Mouse (Mus musculus) fat pad, adult 2 months (tissue): ENCODE measurements at regions not wholly inside any gene's neighbourhood (a gene's known extent, or its start where the extent isn't known, plus 50 kb on each side); places are given as distances from the start of the nearest gene placed in this dataset.

Experiments used
- DNase-seq: peaks from one replicate; pipeline ENCODE4 v3.0.0-alpha.2; 2011; ENCODE audit warnings: low read depth, low spot score; ENCODE audit errors: extremely low read depth

- DNase-seq: no peak
Observed at GRCm38 (mm10) chr6:100517662-100518061, 153.3 kb downstream of the Shq1 start.

DNA sequence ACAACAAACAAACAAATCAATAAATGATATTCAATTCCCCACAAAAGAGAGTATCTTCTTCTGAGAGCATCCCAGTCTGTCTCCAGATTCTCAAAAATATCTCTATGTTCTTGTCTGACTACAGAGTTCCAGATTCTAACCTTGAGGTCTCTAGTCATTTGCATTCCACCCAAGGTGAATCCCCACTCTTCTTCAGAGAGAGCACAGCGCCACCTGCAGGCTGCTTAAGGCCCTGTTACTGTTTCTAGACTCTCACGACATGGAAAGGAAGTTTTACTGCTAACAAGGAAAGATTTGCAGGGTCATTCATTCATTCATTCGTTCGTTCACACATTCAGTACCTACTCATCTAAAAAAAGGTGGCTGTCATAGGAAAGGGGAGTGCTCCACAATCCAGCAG lies 158.3 kb downstream of the Shq1 start:
- DNase-seq: no peak

DNA sequence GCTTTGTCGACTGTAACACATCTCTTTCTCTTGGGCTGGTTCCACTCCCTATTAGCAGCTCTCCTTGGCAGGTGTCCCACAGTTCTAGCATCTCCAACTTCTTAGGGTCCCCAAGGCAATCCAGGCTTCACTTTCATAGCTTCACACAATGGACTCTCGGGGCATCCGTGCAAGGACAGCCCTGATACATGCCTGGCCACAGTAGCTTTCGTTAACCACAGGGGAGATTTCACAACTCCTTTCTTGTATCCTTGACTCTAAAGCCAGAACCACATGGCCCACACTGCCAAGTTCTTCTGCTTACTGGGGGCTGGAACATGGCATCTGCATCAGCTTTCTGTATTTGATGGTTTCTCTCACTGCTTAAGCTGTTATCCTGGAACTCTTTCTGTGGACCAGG lies 160.3 kb downstream of the Shq1 start:
- no peak for DNase-seq

DNA sequence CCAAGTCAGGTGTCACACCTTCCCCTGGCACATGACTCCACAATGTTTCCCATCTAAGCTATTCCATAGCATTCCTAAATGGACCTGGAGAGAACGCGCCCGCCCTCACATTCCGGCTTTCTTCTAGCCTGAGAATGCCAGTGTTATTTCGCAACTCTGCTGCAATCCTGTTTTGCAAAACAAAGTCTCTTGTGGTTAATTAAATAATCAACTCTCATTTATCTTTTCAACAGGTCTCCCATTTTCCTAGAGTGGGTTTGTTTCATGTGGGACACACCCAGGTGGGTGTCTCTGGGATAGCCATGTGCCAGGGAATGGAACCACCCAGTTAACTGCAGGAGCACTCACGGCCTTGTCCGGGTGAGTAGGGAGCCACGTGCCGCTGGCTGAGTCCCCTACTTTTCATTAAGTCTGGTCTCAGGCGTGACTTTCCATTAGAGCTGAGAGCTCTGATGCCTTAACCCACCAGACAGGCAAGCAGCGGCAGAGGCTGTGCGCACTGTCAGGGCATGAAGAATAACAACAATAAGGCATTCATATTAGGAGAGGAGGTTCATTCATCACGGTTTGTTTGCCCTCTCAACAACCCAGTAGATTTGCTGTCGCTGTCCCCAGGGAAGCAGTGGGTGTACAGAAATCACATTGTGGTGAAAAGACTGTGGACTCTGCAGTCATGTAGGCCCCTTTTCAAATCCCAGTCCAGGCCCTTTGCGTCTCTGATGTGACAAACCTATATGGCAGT lies 165.3 kb downstream of the Shq1 start:
- DNase-seq: peak; percentile 58

- DNase-seq: no peak
Observed at GRCm38 (mm10) chr6:100502961-100503782, 167.8 kb downstream of the Shq1 start.

DNA sequence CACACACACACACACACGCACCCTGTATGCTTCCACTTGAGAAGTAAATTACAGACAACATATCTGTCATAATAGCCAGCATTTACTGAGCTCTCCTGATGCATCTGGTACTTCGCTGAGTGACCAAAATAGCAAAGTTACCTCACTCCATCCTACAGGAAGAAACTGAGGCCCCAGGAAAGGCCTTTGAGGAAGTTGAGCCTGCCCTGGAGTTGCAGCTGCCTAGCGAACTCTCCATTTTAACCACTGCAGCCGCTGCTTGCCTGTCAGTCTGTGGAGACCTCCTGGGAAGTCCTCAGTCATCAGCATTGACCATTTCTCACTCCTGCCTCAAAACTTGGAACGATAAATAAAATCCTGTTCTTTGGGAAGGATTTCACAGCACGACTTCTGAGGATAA lies 168.8 kb downstream of the Shq1 start:
- DNase-seq: no peak

DNA sequence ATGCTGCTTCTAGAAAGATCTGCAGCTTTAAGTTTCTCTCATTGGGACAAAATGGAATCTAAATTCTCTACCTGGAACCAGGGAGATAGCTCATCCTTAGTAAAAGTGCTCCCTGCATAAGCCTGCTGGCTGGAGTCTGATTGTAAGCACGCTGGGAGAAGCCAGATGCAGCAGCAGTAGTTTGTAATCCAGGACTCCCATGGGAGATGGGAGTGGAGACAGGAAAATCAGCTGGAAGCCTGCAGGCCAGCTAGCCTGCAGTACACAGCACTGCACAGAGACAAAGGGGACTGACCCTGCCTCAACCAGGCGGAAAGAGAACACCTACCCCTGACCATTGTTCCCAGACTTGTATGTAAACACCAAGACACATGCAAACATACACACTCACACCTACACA lies 170.2 kb downstream of the Shq1 start:
- DNase-seq: no peak

- DNase-seq: no peak
Observed at GRCm38 (mm10) chr6:100500060-100500459, 170.9 kb downstream of the Shq1 start.

DNA sequence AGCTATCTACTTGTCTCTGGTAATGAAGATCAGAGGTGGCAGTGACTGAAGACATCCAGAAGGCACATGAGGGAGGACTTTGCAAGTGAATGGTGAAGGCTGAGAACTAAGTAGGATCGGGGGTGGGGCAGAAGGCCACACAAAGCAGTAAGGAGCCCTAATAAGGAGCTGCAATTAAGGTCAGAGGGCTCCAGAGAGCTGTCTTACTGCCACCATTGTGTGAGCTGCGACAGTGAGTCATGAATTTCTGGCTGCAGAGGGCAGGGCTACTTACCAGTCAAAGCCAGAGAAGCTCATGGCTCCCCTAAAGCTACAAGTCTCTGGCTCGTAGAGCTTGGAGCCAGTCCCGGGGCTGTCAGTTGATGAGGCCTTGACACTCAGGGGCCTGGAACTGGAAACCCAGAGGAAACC lies 172.1 kb downstream of the Shq1 start:
- no peak for DNase-seq

GRCm38 (mm10) chr6:100498126-100498525 lies 172.8 kb downstream of the Shq1 start:
- DNase-seq: no peak

DNA sequence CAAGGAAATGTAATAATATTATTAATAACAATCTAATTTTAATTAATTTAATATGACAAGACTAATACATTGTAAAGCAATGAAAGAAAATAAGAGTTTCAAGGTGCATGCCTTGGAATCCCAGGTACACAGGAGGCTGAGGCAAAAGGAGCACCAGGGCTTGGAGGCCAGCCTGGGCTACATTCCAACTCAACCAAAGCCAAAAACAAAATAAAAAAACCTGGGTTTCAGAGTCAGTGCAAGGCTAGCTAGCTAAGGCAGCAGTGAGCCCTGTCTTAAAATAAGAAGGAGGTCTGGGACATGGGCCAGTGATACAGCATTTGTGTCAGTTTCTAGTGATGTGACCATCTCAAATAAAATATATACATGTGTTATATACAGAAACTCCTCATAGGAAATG lies 174.8 kb downstream of the Shq1 start:
- no peak for DNase-seq

DNA sequence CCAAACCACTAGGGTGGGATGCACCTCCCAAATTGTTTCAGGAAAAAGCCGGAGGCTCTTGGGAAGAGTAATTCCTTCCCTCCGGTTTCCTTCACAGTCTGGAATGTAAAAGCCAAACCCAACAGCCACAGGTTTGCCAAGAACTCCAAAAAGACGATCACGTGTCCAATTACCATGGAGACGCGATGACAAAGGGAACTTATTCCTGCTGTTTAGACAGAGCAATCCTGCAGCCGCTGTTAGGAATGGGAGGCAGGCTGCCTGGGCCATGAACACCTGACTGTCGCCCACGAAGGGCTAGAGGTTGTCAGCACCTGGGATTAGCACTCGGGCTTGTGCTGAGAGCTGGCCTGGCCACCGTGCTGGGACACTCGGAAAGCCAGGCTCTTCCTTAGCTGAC lies 175.8 kb downstream of the Shq1 start:
- DNase-seq: no peak

- no peak for DNase-seq
Observed at GRCm38 (mm10) chr6:100493558-100493957, 177.4 kb downstream of the Shq1 start.

- no peak for DNase-seq
Observed at GRCm38 (mm10) chr6:100491811-100492210, 179.1 kb downstream of the Shq1 start.

GRCm38 (mm10) chr6:100490920-100491712 lies 179.8 kb downstream of the Shq1 start:
- no peak for DNase-seq

DNA sequence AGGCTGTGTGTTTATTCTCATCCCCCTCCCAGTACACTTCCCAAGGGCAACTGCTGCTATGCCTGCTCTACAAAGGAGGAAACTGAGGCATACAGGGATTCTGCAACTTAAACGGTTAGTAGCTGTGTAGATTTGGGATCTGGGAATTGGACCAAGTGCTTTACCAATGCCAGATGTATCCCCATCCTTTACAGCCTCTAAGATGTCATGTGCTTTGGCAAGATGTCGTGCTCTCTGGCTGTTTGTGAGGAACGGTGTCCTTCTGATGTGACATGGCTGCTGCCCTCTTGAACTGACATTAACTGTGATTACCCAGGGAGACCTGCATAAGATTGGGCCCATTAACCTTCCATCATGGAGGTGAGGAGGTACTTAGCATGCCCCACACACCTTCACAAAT lies 187.1 kb downstream of the Shq1 start:
- no peak for DNase-seq

DNA sequence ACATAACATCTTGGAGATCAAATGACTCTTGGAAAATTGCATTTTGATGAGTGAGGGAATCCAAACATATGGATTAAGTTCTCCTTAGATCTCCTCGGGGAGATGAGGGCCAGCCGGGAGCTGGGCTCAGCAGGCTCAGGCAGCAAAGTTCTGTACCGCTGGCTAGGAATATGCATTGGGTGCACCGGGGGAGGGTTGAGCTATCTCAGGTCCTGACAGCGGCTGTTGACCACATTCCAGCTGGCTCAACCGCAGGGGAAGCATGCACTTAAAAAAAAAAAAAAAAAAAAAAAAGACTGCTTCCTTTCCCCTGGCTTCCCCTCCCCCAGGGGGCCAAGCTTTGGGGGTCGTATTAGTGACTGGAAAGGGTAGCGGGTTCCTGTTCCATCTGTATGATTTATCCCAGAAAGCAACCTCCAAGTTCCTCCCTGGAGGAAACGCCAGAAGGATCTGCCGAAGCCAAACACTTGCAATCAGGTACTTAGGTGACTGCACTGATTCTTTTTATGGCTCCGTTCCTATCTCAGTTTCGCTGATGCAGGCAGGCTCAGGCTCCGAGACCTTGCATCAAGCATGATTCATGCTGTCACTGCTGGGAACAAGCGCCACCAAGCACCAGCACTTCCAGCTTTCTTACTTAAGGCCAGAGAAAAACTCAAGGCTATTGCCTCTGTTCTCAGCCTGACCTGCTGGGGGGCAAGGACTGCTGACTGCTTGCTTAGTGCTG lies 187.7 kb downstream of the Shq1 start:
- no peak for DNase-seq

DNA sequence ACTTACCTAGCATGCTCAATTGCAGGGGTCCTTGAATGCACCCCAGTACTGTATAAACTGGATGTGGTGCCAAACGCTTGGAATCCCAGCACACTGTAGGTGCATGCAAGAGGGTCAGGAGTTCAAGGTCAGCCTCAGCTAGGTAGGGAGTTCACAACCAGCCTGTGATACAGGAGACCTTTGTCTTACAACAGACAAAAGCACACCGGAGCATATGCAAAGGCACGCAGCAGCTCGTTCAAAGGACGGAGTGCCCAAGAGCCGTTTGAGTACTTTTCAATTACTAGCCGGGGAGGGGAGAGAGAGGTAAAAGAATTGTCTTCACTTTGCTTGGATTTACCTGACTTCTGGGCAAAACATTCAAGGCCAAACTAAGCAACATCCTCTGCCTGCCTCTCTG lies 188.4 kb downstream of the Shq1 start:
- no peak for DNase-seq

DNA sequence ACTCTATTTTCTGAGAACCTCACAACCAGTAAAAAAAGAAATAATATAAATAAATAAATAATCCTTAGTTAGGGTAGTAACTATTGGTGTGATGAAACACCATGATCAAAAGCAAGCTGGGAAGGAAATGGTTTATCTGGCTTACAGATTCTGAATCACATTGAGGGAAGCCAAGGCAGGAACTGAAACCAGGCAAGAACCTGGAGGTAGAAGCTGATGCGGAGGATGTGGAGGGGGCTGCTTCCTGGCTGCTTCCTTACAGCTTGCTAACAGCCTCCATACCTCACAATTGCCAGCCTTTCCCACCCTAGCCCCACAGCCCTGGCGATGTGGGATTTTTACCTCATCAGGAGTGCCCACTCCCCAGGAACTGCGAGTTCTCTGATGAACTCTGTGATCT lies 190.4 kb downstream of the Shq1 start:
- no peak for DNase-seq

DNA sequence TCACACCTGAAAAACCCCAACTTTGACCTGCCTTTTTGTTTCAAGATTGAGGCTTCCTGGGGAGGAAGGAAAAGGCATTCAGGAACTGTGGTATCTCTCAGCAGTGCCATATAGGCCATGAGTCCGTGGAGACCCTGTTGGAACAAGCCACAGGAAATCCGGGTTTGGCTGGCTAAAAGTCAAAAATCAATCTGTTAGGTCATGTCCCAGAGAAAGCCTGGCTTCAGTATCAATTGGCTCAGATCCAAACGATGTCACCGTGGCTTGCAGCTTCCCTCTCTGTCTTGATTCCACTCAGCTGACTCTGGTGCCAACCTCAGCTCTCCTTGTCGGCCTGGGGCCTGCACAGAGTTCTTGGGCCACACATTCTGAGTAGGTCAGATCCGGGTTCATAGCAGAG lies 191.1 kb downstream of the Shq1 start:
- no peak for DNase-seq

DNA sequence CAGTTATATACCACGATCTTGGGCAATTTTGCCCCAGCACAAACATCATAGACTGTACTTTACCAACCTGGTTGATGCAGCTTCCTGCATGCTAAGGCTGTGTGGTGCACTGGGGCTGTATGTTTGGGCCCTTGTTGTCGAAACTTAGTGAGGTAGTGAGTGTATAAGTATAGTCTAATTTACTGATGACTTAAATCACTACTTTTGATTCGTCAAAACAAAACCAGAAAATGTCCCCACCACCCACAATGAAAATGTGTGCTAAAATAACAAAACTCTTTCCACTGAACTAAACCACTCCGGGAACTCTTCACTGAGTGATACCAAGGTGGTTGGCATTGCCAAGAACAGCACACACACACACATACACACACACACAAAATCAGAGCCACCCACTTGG lies 191.5 kb downstream of the Shq1 start:
- DNase-seq: no peak
